Mouse (Mus musculus) ES-Bruce4 (cell line): ENCODE data around the gene Pnmal1.

Experiments used
- CTCF ChIP-seq: IDR thresholded peaks from one replicate; pipeline ENCODE4 v1.8.1; 2011; ENCODE audit warnings: low read depth, low read length
- POLR2A ChIP-seq: IDR thresholded peaks from one replicate; pipeline ENCODE4 v1.8.1; 2011; ENCODE audit warnings: low read length; ENCODE audit not compliant: insufficient read depth

- no peak for TF ChIP-seq POLR2A
- TF ChIP-seq CTCF: no peak
These were observed 18.7 kb downstream of the Pnmal1 start for GRCm38 (mm10) chr7:16978173-16978572.
